Mouse (Mus musculus) cerebellum, adult (tissue): ENCODE measurements around the gene Chga.

Experiments used
- ATAC-seq: cut with Nextera tagmentation; 2 replicates; pipeline ENCODE4 v1.9.2; 2017; ENCODE audit warnings: mild to moderate bottlenecking, moderate library complexity, mixed read lengths; ENCODE audit not compliant: insufficient number of reproducible peaks, low FRiP score, low TSS enrichment

The Chga gene

GRCm38 (mm10) chr12:102555850-102556249 is 1.1 kb downstream of the Chga start:
- no peak for ATAC-seq

GRCm38 (mm10) chr12:102557372-102557771 is 2.6 kb downstream of the Chga start:
- no peak for ATAC-seq

GRCm38 (mm10) chr12:102565086-102565485 is 10.3 kb downstream of the Chga start:
- ATAC-seq, result no peak

GRCm38 (mm10) chr12:102566951-102567350 is 12.2 kb downstream of the Chga start:
- no peak for ATAC-seq

GRCm38 (mm10) chr12:102568219-102568618 is 13.4 kb downstream of the Chga start:
- ATAC-seq, result no peak

DNA sequence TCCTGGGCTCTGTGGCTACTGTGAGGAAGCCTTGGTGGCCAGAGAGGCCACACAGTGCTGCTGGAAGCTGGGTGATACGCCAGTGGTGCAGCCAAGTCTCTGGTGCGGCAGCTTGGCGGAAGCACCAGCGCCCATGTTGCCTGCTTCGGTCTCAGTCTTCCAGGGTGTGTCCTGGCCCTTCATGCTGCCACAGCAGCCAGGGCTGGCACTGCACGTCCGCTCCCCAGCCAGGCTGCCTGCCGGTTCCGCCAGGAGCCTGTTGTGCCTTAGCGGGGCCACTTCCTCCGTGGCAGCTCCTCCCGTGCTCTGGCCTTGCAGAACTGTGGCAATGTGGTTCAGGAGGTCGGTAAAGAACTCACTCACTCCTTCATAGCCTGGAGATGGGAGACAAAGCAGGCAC is 15.3 kb downstream of the Chga start:
- 0 out of 2 replicates have a peak, but pooled peaks have one; percentile 24 for ATAC-seq

DNA sequence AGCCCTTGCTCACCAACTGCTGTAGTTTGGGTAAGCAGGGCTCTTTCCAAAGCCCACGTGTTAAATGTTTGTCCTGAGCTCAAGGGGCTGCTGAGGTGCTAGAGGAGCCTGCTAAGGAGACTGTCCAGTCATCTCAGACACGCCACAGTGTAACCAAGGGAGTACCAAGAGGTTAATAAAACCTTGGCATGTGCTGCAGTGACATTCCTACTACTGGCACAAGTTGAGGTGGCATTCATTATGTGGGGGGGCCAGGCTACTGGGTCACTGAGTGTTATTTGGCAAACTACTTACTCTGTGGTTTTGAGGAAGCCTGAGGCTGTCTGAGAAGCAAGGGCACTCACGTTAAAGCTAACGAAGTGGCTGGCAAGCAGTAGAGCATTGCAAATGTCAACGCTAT is 16.0 kb downstream of the Chga start:
- no peak for ATAC-seq

DNA sequence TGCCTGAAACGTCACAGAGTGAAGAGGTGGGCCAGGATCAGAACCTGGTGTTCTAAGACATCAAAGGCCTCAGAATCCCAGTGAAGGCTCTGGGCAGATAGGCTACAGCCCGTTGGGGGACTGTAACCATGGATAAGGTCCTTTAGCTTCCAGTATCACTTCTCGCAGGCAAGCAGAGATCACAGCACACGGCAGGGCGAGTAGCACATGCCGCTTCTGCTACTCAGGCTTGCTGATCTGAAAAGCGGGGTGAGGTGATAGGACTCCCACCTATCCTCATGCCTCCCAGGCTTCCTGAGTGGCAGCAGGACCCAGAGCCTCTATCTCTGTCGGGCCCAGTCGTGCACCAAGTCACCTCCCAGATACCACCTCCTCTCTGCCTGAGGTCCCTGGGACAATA is 16.9 kb downstream of the Chga start:
- ATAC-seq, result no peak

DNA sequence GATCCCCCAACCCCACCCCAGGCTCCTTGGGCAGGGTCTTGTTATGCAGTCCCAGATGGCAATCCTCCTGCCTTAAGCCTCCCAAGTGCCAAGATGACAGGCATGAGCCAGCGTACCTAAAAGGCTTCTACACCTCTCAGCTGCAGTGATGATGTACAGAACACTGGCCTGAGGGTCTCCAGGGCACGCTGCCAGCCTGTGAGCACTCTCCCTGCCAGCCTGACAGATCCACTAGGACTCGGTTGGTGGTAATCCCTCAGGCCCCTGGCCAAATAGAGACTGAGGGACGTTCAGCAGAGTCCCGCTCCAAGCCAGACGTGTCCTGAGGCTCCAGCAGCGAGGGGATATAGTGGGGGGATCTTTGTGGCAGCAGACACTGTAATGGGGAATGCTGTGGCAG is 18.3 kb downstream of the Chga start:
- no peak for ATAC-seq

DNA sequence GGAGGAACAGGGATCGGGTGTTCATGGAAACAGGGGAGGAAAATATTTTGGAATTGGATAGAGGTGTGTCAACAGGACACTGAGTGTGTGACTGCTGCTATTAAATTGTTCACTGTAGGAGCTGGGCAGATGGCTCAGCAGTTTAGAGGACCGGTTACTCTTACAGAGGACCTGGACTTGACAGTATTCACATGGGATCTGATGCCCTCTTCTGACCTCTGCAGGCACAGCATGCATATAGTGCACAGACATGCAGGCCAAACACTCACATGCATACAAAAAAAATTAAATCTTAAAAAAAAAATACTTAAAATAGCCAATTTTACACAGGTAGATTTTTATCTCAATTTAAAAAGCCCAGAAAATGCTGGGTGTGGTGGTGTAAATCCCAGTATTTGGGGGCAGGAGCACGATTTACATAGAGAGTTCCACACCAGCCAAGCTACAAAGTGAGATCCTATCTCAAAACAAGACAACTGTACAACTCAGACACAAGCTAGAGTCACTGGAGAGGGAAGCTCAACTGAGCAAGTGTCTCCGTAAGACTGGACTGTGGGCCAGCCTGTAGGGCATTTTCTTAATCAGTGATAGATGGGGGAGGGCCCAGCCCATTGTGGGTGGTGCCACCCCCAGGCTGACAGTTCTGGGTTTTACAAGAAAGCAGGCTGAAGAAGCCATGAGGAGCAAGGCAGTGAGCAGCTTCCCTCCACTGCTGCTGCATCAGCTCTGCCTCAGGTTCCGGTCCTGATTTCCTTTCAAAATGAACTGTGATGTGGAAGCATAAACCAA is 21.0 kb downstream of the Chga start:
- ATAC-seq, result no peak

DNA sequence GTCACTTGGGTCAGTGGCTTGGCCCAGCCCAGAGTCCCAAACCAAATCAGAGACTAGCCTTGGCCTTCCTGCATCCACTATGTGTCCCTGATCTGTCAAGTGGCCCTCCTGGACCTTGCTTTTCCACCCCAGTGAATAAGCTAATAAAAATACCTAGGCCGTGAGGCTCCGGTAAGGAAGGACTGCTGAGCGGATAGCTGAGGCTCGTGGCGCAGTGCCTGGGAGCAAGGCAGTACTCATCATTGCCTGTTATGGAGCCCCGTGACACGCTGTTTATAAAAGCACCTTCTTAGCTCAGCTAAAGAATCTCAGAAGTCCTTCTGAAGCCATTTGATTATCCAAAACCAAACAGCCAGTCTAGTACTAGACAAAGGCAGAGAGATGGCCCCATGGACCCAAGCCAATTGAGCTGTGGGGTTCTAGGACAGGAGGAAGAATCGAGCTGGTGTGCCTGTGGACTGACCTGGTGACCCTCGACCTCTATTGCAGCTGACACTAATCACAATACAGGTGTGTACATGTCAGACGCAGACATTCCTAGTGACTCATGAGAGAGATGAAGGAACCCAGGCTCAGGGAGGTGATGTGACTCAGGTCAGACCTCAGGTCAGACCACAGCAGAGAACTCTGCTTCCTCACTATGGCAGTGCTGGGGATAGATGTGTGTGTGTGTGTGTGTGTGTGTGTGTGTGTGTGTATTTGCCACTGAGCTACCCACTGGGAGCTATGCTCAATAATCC is 22.1 kb downstream of the Chga start:
- ATAC-seq, result no peak

- peak; percentile 61; the same call in 1 of the 2 replicates for ATAC-seq
These were observed 24.3 kb downstream of the Chga start for GRCm38 (mm10) chr12:102579041-102579440.

- no peak for ATAC-seq
These were observed 26.9 kb downstream of the Chga start for GRCm38 (mm10) chr12:102581579-102582196.

DNA sequence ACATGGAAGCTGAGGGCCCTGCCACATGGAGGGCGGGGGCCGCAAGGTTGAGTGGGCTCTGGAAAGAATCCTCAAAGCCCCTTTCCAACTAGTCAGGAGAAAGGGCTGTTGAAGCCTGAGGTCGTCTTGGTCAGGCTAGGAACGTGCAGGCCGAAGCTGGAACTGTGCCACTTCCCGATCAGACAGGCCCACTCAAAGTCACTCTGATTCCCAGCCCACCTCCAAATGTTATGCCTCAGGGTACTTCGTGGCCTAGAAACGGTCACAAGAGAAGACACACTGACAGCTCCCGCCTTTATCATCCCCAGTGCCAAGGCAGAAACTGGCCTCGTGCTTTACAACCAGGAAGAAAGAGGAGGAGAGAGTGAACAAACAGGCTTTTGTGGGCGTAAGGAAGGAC is 27.7 kb downstream of the Chga start:
- no peak for ATAC-seq

- ATAC-seq, result no peak
These were observed 30.6 kb downstream of the Chga start for GRCm38 (mm10) chr12:102585390-102585789.

DNA sequence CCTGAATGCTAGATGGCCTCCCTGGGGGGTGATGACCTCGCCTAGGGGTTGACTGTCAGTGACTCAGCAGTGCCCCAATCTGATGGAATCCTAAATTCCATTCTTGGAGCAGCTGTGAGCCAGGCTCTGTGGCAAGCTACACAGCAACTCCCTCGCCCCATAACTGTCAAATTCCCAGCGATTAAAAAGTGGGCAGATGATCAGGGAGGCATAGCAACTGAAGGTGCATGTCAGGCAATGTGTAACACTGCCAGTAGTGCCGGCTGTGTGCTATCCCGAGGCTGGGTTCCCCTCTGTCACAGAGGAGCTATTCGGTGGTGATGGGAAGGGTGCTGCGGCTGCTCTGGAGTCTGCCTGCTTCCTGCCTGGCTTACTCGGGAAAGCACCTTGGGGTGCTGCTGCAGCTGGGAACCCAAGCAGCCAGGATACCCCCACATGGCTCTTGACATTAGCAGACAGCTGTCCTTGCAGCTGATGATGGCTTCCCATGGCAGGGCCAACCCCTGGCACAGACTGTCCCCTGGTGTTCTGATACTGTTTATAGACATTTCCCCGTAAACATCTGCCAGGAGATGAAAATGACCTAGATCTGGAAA is 31.6 kb downstream of the Chga start:
- no peak for ATAC-seq

DNA sequence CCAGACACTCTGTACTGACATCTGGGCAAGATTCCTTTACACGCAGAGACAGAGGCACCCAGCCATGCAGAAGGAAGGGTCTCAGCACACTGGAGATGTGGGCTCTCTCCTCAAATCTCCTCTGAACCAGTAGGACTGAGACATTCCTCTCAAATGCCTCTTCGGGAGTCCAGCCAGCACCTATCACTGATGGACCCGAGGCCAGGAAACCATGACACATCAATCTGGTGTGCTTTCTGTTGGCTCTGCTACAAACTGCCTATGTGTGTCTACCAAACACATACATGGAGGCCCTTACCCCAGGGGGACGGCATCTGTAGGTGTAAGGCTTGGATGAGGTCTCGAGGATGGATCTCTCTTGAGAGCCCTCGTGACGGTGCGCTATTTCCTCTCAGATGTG is 32.3 kb downstream of the Chga start:
- no peak for ATAC-seq

DNA sequence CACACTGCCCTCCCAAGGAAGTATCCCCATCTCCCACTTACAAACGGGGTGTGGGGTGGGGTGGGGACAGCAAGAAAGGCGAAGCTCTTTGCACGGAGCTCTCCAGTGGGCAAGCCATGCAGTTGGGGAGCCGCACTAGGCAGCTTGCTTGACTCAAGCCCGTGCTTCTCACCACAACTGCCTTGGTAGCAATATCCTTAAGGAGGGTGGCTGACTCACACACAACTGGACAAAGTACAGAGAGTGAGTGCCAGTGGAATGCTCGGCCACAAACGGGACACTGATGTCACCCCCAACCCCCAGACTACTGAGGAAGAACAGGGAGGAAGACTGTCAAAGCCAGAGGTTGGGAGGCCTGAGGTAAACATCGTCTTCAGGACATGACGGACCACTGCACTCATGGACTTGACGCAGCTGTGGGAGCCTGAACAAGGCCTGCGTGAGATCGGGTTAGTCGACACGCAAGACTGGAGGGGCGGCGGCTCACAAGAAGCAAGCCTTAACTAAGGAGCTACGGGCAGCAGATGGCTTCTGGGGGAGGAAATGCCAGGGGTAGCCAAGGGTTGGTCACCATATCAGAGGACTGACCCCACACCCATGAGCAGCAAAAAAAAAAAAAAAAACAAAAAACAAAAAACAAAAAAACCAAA is 36.1 kb downstream of the Chga start:
- ATAC-seq, result no peak

DNA sequence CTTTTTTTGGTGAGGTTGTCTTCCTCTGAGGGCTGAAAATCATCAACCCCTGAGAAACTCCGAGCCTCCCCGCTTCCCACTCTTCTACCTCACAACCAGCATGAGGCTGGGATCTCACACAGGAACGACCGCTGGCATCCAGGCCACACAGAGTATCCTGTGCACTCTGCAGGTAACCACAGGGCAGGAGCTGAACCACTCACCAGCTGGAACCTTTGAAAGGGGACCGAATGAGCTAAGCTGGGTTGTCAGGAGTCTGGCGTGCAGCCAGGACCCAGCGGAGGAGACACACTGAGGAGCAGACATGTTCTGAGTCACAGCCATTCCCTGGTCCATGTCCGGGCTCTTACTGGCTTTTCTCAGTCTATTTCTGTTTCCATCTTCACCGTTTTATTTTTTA is 38.9 kb downstream of the Chga start:
- peak; percentile 77 for ATAC-seq

GRCm38 (mm10) chr12:102594627-102595026 is 39.9 kb downstream of the Chga start:
- ATAC-seq, result no peak
